Mouse (Mus musculus) forebrain, postnatal 0 days (tissue): ENCODE data around the gene Slc3a1. TPM values are rescaled to one million over a fixed set of nuclear protein-coding genes. Genes with fewer than 3 reads are reported as not detected.
A peak's percentile ranks its signal among the peaks of the same experiment; 100 is the strongest.

ENCODE experiments used
- ATAC-seq: fragments of 200-750 bp; cut with Nextera tagmentation; 2 replicates; pipeline ENCODE4 v1.8.0; 2017; ENCODE audit warnings: mild to moderate bottlenecking, moderate library complexity
- DNase-seq: peaks from one replicate; pipeline ENCODE4 v3.0.0-alpha.2; 2015
- H3K27ac ChIP-seq: fragments of 300-500 bp; sonication (generic); 2 replicates; pipeline ENCODE4 v1.5.1; 2014; ENCODE audit warnings: low read depth, mild to moderate bottlenecking, antibody characterized with exemption, low read length, moderate library complexity, mixed read lengths
- H3K27me3 ChIP-seq: fragments of 300-500 bp; sonication (generic); 2 replicates; pipeline ENCODE4 v1.6.1; 2014; ENCODE audit warnings: mild to moderate bottlenecking, low read length, mixed read lengths; ENCODE audit not compliant: insufficient read depth
- H3K36me3 ChIP-seq: fragments of 300-500 bp; sonication (generic); 2 replicates; pipeline ENCODE4 v1.6.1; 2014; ENCODE audit warnings: mild to moderate bottlenecking, moderate library complexity; ENCODE audit not compliant: insufficient read depth
- H3K4me1 ChIP-seq: fragments of 300-500 bp; sonication (generic); 2 replicates; pipeline ENCODE4 v1.6.1; 2014; ENCODE audit warnings: antibody characterized with exemption; ENCODE audit not compliant: insufficient read depth
- H3K4me2 ChIP-seq: fragments of 300-500 bp; sonication (generic); 2 replicates; pipeline ENCODE4 v1.6.1; 2014; ENCODE audit warnings: low read depth, mild to moderate bottlenecking, moderate library complexity
- H3K4me3 ChIP-seq: fragments of 300-500 bp; sonication (generic); 2 replicates; pipeline ENCODE4 v1.5.1; 2014; ENCODE audit warnings: low read depth, low read length, mixed read lengths
- H3K9ac ChIP-seq: fragments of 300-500 bp; sonication (generic); 2 replicates; pipeline ENCODE4 v1.6.1; 2014; ENCODE audit warnings: mild to moderate bottlenecking
- H3K9me3 ChIP-seq: fragments of 300-500 bp; sonication (generic); 2 replicates; pipeline ENCODE4 v1.6.1; 2016; ENCODE audit warnings: low read length
- CTCF ChIP-seq: sonication (generic); IDR thresholded peaks from 2 replicates; pipeline ENCODE4 v1.5.1; 2016; ENCODE audit warnings: antibody characterized with exemption, control low read depth, low read depth
- WGBS: fragments of 180-500 bp; shearing (Covaris S2); extraction: QIAGEN DNeasy Blood & Tissue Kit; methylation state at CpG from one replicate; pipeline ENCODE4 v1.1.7; 2014; 5-methylcytosine and 5-hydroxymethylcytosine counted together
- polyA plus RNA-seq: library from polyadenylated mRNA; unstranded; fragments of >200 nt; fragmentation: Nextera tagmentation; extraction: Ambion mirVana; gene quantifications from 2 replicates; pipeline ENCODE4 v1.2.1, GENCODE M21; 2015
- total RNA-seq: library from RNA; depleted of rRNA; stranded (reverse); fragments of >200 nt; gene quantifications from 2 replicates; pipeline ENCODE4 v1.2.3, GENCODE M21; 2014

The Slc3a1 gene
- total and polyA plus RNA-seq, 2 experiments from 2014 or later, result 0.08 to 0.19 TPM

GRCm38 (mm10) chr17:85086501-85086900 is 58.3 kb downstream of the Slc3a1 start:
- WGBS, result 86% methylated on average over 1 of the region's 1 CpGs
- TF ChIP-seq CTCF, result no peak
- DNase-seq, result no peak

GRCm38 (mm10) chr17:85087591-85087990 is 59.4 kb downstream of the Slc3a1 start:
- no peak for ATAC-seq
- 91% methylated on average over 5 of the region's 5 CpGs for WGBS

More at GRCm38 (mm10) chr17:85086501-85086900, 58.3 kb downstream of the Slc3a1 start:
- Histone ChIP-seq H3K4me1 (peaks cover 9% of the 10 kb centered on the region), H3K27me3 (no peaks in the 10 kb centered on the region), H3K9me3 (no peaks in the 10 kb centered on the region), H3K27ac (no peak overlapping the region), H3K9ac (no peak overlapping the region), H3K36me3 (peaks cover 7% of the 10 kb centered on the region; the same call in 1 of the 2 replicates), H3K4me3 (no peak overlapping the region), H3K4me2 (no peak overlapping the region)
- no peak for ATAC-seq

GRCm38 (mm10) chr17:85088401-85088800 is 60.2 kb downstream of the Slc3a1 start:
- 86% methylated on average over 11 of the region's 11 CpGs for WGBS
- Histone ChIP-seq H3K9me3 (no peaks in the 10 kb centered on the region), H3K27me3 (no peaks in the 10 kb centered on the region), H3K4me1 (peaks cover 9% of the 10 kb centered on the region), H3K4me2 (peak overlapping the region; percentile 72), H3K4me3 (peak overlapping the region; percentile 93; the same call in 1 of the 2 replicates), H3K36me3 (no peaks in the 10 kb centered on the region; the same call in 1 of the 2 replicates), H3K27ac (no peak overlapping the region), H3K9ac (no peak overlapping the region)
- ATAC-seq, result no peak
- DNase-seq, result no peak
- no peak for TF ChIP-seq CTCF

More at GRCm38 (mm10) chr17:85087591-85087990, 59.4 kb downstream of the Slc3a1 start:
- Histone ChIP-seq H3K4me2 (no peak overlapping the region), H3K9ac (no peak overlapping the region), H3K4me1 (peaks cover 9% of the 10 kb centered on the region), H3K27ac (no peak overlapping the region), H3K36me3 (peaks cover 3% of the 10 kb centered on the region; the same call in 1 of the 2 replicates), H3K27me3 (no peaks in the 10 kb centered on the region), H3K4me3 (no peak overlapping the region), H3K9me3 (no peaks in the 10 kb centered on the region)
- DNase-seq, result no peak
- no peak for TF ChIP-seq CTCF

GRCm38 (mm10) chr17:85089011-85089410 is 60.8 kb downstream of the Slc3a1 start:
- WGBS, result 44% methylated on average over 6 of the region's 6 CpGs
- peak overlapping the region; percentile 72 for H3K4me2 ChIP-seq
- H3K9ac ChIP-seq, result peak overlapping the region; percentile 90; the same call in 1 of the 2 replicates
- peak overlapping the region; percentile 93 for H3K4me3 ChIP-seq
- TF ChIP-seq CTCF, result no peak
- DNase-seq (no peak), ATAC-seq (no peak)
- no peaks in the 10 kb centered on the region for H3K27me3 ChIP-seq
- H3K36me3 ChIP-seq, result no peaks in the 10 kb centered on the region; the same call in 1 of the 2 replicates
- H3K27ac ChIP-seq, result 0 out of 2 replicates have a peak overlapping the region, but pooled peaks have one; percentile 90
- H3K9me3 ChIP-seq, result no peaks in the 10 kb centered on the region
- peaks cover 9% of the 10 kb centered on the region for H3K4me1 ChIP-seq

- DNase-seq (peak; percentile 71), ATAC-seq (peak; percentile 26; the same call in 1 of the 2 replicates)
- H3K4me2 ChIP-seq, result peak overlapping the region; percentile 72
- under 1% methylated on average over 16 of the region's 16 CpGs for WGBS
- H3K27me3 ChIP-seq, result no peaks in the 10 kb centered on the region
- H3K36me3 ChIP-seq, result no peaks in the 10 kb centered on the region; the same call in 1 of the 2 replicates
- 0 out of 2 replicates have a peak, but pooled peaks have one; percentile 3 for TF ChIP-seq CTCF
- peak overlapping the region; percentile 90 for H3K9ac ChIP-seq
- H3K4me1 ChIP-seq, result peaks cover 9% of the 10 kb centered on the region
- peak overlapping the region; percentile 93 for H3K4me3 ChIP-seq
- peak overlapping the region; percentile 90 for H3K27ac ChIP-seq
- no peaks in the 10 kb centered on the region for H3K9me3 ChIP-seq
Measured at GRCm38 (mm10) chr17:85089621-85090020, 61.4 kb downstream of the Slc3a1 start.

- Histone ChIP-seq H3K4me2 (peak within 1 kb of the TSS; percentile 72), H3K27ac (peak within 1 kb of the TSS; percentile 90), H3K9me3 (no peaks in the 10 kb centered on the region), H3K4me3 (peak within 1 kb of the TSS; percentile 93), H3K27me3 (no peaks in the 10 kb centered on the region), H3K4me1 (peaks cover 9% of the 10 kb centered on the region), H3K9ac (peak within 1 kb of the TSS; percentile 90), H3K36me3 (no peaks in the 10 kb centered on the region)
- under 1% methylated on average over 63 of the region's 63 CpGs for WGBS
- ATAC-seq, result peak; percentile 98
- peak; percentile 32 for TF ChIP-seq CTCF
- peak; percentile 98 for DNase-seq
Measured at GRCm38 (mm10) chr17:85090120-85091099, 62.2 kb downstream of the Slc3a1 start, which contains the start of the genes Prepl and Camkmt. Prepl (minus strand) TSS chr17:85090241. Camkmt (plus strand) TSS chr17:85090552.
